Mouse (Mus musculus): ENCODE data around the gene Klc2.

The Klc2 gene

DNA sequence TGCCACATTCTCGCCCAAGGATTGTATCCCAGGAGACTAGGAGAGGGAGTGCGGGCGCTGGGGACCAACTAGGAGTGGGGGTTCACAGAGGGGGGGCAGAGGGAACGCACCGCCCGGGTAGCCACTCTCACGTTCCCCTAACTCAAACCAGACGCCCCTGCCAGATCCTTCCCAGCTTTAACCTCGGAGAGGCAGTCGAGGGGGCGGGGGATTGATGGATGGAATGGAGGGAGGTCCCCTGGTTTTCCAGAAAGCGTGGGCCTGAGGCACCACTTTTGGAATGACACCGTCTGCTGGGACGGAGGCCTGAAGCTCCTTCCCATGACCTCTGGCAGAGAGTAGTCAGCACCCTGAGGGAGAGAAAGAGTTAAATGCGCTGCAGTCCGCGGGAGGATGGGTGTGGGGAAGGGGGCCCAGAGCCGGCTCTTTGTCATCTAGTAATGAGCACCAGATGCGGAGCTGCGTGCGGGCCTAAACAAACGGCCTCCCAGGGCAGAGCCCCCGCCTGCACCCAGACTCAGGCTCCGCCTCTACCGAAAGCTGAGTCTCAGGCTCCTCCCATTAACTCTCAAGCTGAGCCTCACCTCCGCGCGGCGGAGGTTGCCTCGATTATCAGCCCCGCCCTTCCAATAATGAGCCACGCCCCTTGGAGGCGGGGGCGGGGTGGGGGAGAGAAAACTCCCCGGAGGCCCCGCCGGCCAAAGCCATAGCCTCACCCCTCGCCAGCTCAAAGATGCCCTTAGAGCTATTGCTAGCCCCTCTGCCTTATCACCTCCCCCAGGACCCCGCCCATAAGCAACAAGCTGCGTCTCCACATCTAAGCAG, 46.6 kb downstream of the Klc2 start:
- DNase-seq = peak in 1 of 2 experiments; percentile 36

DNA sequence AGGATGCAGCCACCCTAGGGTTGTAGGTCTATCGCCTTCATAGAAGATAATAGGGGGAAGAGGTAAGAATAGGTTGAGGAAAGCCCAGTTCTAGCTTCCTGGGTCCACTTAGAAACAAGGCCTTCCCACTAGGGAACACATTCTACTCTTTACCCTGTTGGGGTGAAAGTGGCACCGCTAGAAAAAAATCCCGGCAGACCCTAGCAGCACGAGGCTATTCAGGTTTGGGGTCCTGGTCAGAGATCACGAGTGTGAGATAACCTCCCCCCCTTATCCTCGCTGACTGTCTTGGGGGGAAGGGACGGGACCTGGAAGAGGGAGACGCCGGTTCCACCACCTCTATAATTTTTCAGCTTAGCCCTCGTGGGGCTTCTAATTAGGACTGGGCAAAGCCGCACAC, 47.3 kb downstream of the Klc2 start:
- DNase-seq = no peak

DNA sequence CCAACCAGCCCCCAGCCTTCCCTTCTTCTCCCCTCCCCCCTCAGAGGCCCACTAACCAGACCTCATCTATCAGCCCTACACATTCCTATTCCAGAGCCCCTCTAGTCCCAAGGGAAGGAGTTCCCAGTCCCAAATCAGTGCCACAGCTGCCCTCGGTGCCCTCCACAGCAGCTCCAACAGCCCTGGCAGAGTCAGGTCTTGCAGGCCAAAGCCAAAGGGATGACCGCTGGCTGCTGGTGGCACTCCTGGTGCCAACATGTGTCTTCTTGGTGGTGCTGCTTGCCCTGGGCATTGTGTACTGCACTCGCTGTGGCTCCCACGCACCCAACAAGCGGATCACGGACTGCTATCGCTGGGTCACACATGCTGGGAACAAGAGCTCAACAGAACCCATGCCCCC, 48.4 kb downstream of the Klc2 start:
- no peak for DNase-seq

DNA sequence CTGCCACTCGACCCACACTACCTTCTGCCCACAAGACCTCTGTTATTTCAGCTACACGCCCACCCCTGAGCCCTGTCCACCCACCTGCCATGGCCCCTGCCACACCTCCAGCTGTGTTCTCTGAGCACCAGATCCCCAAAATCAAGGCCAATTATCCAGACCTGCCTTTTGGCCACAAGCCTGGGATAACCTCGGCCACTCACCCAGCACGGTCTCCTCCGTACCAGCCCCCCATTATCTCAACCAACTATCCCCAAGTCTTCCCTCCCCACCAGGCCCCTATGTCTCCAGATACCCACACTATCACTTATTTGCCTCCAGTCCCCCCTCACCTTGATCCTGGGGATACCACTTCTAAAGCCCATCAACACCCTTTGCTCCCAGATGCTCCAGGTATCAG, 48.9 kb downstream of the Klc2 start:
- no peak for DNase-seq

- no peak for DNase-seq
Observed at GRCm38 (mm10) chr19:5068570-5069234, 49.7 kb downstream of the Klc2 start.

- no peak for DNase-seq
Observed at GRCm38 (mm10) chr19:5067867-5068569, 50.3 kb downstream of the Klc2 start, which contains the start of gene Cd248. Gene Cd248 (plus strand): TSS chr19:5068078.

GRCm38 (mm10) chr19:5067040-5067799, 51.1 kb downstream of the Klc2 start:
- no peak for DNase-seq

DNA sequence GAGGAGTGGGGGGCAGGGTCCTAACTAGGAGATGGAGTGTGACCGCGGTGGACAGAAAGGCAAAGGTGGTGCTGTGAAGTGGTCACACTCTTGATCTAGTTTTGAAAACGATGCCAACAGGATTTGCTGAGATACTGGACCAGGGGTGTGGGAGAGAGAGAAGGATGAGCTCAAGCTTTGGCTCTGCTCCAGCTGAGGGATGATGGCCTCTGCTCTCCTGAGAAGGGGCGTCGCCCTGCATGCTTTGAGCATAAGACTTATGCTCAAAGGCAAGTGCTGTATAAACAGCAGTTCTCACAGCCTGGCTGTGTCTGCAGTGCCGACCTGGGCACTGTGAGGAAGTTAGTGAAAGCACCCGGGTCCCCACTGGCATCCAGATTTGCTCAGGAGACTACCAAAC, 53.3 kb downstream of the Klc2 start:
- no peak for DNase-seq

DNA sequence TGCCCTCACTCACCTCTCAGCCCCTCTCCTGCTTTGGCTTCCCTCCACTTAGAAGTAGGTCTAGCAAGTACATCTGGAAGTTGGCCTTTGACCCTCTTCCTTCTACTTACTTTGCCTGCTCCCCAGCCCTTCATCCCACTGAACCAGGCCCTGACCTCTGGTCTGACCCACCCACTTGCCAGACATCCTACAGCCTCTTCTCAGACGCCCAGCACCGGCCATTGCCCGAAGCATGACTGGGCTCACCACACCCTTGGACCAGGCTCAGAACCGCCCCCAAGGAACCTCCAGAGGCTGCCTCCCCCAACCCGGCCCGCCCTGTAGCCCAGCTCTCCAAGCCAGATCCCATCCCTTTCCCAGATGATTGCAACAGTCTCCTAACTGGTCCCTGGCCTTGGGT, 55.9 kb downstream of the Klc2 start:
- DNase-seq = no peak

DNA sequence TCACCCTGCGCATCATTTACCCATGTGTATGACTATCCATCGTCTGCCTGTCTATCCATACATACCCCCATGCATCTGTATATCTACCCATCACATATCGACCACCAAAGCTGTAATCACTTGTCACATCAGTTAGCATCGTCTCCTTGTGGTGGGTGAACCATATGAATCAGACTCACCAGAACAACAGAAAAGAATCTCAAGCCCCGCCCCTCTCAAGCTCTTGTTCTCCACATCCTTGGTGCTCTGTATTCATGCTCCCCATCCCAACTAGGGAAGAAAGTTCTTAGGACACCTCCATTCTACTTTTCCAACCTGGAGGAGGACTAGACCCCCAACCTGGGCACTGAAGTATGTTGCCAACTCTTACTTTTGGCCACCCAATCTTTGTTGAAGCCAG, 56.3 kb downstream of the Klc2 start:
- no peak for DNase-seq

GRCm38 (mm10) chr19:5060365-5061330, 57.7 kb downstream of the Klc2 start:
- DNase-seq = no peak

DNA sequence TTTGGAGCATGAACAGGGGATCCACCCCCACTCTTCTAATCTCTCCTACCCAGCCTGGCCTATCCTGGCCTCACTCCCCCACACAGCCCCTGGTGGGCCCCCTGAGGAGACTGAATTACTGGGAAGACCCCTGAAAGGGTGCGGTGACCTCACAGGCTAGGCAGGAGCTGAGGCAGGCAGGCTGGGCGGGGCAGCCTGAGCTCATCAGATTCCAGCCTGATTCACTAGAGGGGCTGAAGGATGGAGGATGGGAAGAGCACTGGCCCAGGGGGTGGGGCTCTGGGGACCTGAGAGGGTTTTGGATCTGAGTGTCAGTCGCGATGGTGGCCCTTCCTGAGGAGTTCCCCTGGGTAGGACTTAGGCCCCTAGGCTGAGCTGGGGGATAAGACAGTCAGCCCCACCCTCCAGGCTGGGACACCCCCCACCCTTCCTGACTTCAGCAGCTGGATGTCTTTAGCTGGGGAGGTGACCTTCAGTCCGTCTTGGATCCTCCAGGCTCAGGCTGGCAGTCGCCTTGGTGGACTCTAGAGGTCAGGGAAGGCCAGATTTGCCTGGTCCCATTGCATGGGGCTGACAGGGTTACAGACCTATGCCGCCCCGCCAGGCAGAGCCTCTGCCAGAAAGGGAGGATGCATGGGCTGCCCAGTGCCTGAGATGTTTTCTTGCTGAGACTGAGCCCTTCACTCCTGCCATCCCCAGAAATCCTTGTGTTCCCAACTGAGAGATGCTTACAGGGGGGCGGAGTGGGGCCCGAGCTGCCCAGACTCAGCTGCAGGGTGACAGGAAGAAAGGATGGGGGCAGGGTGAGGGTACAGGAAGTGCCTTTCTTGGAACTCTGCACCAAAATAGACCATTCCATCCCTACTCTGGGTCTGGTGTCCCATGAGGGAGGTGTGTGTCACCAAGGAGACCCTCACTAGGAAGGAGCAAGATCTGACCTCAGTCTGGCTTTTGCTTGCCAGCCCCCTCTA, 59.3 kb downstream of the Klc2 start:
- DNase-seq = no peak

DNA sequence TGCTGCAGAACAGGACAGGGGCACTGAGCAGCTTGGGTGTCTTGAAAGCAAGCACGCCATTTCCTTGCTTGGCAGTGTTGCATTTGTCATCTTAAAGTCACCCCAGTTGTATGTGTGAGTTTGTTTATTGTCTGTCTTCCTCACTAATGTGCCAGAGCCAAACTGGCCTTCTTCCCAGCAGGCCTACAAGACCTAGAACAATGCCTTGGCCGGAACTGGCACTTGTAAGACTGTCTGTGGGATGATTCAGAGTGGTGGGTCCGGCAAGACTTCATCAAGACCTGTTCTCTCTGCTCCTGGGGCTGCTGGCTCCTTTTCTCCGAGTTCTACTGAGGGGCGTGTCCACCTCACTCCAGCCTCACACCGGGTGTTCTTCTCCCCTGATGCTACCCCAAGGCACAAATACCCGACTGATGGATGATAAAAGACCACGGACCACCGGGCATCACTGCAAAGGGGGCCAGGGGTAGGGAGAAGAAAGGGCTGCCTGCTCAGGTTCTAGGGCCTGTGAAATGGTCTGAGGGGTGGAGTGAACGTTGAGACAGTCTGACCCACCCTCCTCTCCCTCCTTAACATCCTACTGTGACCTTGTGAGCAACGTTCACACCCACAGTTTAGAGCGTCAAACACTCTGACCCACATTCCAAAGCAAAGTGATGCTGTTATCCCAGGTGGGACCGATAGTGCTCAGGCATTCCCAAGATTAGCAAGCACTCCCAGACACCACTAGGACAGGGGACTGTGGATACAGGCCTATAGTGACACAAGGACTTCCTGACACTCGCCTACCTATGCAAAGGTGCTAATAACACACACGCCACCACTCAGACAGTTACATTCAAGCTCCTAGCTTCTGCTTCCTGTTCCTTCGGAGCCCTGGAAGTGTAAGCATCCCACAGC, 60.2 kb downstream of the Klc2 start:
- DNase-seq = no peak

Measured in thymus, postnatal 36 days (tissue).